Mouse (Mus musculus) left cerebral cortex, adult 9 months (tissue): Measurements from ENCODE around the gene Plxna2.

Source experiments
- DNase-seq, 2 experiments: peaks; one replicate each; pipeline ENCODE4 v3.0.0; 2022; ENCODE audit warnings: low spot score in 2 of 2

The Plxna2 gene

GRCm38 (mm10) chr1:194704171-194704855 is 86.3 kb downstream of the Plxna2 start:
- no peak for DNase-seq

- DNase-seq, result no peak
These were observed 88.5 kb downstream of the Plxna2 start for GRCm38 (mm10) chr1:194706566-194706965.

- DNase-seq, result no peak
These were observed 94.4 kb downstream of the Plxna2 start for GRCm38 (mm10) chr1:194712373-194712772.

GRCm38 (mm10) chr1:194714138-194715031 is 96.4 kb downstream of the Plxna2 start:
- DNase-seq, result no peak

DNA sequence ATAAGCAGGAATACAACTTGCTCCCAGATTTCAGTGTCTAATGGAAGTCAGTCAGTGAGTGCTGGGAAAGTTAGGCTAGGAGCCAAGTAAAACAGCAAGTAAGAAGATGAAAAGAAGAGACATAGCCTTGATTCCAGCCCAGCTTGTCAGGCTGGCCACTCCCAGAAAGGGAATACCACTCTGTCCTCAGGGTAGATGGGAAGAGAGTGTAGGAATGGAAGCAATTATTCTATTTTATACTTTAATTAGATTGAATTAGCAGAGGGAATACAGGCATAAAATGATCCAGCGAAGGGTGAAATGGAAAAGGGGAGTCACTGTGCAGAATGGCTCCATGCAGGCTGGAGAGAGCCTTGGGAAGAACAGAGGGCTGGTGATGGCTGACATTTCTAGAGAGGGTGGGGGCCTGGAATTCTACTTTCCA is 99.4 kb downstream of the Plxna2 start:
- no peak for DNase-seq

- no peak for DNase-seq
These were observed 102.4 kb downstream of the Plxna2 start for GRCm38 (mm10) chr1:194720406-194720805.

GRCm38 (mm10) chr1:194721260-194721659 is 103.2 kb downstream of the Plxna2 start:
- DNase-seq, result no peak

GRCm38 (mm10) chr1:194722329-194722728 is 104.3 kb downstream of the Plxna2 start:
- DNase-seq, result peak in 1 of 2 experiments; percentile 78

DNA sequence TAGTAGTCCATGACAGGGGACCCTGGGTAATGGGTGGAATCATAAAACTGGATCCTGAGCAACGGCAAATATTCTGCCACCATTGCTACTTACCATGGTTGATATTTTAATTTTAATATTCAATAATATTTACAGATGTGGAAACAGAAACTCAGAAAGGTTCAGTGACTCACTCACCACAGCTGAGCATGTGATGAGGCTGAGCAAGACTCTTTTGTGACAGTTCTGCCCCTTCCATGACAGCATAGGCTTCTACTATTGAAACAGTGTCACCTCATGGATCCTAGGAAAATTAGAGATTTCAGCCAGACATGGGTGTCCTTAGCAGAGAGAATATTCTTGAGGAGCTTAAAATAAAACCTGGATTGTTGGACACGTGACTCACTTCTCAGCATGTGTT is 116.8 kb downstream of the Plxna2 start:
- DNase-seq, result no peak

DNA sequence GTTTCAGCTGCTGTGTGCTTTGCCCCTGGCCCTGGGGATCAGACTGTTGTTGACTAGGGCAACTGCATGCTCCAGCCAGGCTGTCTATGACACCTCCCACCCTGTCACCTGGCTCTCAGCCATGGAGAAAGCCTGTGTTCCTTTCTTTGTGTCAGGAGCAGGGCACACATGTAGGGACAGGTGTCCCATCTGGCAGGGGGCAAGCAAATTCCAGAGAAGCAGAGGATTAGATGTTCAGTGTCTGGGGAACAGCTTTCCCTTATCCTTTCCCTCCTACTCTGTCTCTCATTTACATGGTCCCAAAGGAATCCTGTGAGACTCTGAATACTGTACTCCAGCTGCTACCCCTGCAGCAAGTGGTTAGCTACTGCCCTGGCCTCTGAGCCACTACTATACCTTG is 121.9 kb downstream of the Plxna2 start:
- DNase-seq, result no peak

GRCm38 (mm10) chr1:194742901-194743422 is 124.9 kb downstream of the Plxna2 start:
- DNase-seq, result peak in 1 of 2 experiments; percentile 26

DNA sequence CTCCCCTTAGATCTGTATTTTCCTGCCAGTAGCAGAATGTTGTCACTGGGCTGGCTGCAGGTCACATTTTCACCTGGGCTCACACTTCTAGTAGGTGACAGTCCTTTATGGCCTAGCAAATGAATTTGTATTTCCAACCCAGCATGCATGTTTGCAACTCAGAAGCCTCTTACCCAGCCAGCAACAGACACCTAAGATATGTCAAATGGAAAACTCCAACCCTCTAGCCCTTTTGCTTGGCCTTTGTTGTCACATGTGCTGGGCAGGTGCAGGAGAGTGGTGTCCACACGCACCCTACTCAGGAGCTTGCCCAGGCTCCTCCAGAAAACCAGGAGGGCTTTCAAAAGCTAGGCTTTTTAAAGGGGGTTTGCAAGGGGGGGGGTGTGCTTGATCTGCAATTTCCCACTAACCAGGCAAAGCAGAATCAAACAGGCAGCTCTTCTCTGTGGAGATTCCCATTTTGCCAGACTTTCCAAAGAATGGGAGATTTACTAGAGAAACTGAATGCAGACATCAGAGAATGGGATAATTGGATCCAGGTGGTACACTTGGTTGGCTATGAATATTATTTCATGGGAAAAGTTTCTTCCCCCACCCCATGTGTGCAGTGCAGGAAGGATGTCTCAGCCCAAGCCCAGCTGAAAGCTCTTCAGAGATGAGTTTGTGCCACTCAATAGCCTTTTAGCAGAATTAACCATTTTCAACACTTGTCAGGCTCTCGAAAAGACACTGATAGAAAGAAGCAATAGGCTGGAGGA is 127.3 kb downstream of the Plxna2 start:
- no peak for DNase-seq

DNA sequence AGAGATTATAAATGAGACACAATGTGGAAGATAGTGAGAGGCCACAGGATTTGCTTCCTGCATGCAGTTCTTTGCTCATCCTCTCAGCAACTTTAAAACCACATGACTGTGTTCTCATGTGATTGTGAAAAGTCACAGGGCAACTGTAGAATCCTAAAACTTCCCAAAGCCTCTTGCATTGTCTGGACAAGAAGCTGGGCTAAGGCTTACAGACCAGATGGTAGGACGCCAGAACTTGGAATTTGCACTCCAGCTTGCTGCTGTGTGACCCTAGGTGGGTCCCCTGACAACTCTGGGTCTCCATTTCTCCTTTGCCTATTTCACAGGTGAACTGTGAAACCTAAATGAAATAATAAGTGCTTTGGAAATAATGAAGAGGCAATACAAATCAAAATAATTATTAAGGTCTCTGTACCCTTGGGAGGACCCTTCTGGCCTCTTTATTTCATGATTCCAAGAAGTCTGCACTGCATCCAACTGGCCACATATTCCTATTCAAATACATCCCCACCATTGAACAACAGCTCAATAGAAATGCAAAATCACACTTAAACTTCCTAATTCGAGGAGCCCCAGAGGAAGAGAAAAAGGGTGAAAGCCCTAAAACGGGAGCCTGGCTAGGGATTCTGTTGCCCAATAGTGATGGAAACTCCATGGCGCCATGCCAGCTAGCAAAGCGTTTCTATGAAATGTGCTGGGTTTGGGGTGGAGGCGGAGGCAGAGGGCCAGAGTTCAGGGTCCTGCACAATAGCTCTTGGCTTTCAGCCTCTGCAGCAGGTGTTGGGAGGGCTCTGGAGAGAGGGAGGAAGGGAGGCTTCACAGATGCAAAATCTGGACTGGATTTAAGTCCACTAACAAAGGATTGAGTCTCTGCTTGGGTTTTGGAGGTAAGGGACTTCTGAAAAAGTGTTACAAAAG is 128.6 kb downstream of the Plxna2 start:
- DNase-seq, result peak in 1 of 2 experiments; percentile 58

DNA sequence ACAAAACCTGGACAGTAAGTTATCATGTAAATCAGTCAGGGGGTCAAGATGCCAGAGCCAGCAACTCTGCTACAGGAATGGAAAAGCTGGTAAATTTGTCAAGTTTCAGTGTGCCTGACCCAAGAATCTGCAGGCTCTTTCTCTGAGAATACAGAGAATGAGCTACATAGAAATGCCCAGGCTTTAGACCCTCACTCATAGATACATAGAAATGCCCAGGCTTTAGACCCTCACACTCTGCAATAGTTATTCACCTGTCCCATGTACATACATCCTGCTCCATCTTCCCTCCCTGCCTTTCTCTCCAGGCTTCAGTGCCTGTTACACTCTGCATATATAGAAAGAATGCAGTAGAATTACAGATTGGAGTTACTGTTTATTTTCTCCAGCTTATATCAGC is 129.2 kb downstream of the Plxna2 start:
- DNase-seq, result no peak

- DNase-seq, result peak in 1 of 2 experiments; percentile 49
These were observed 135.2 kb downstream of the Plxna2 start for GRCm38 (mm10) chr1:194753168-194753567.

GRCm38 (mm10) chr1:194756001-194756400 is 138.0 kb downstream of the Plxna2 start:
- no peak for DNase-seq

DNA sequence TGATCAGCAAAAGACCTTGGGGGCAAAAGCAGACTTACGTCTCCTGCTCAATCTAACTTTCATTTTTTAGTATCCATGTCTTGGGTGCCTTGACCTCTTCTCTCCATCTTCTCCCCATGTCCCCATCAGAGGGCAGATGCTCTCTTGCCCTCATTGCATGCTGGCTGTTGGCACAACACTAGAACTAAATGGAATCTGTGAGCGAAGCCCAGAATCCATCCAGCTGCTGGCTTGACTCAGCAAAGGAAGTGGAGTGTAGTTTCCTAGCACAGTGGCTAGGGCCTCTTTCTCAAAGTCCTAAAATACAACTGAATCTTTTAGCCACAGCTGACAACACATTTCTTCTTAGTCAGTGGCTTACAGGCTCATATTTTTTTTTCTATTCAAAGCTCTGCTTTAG is 138.4 kb downstream of the Plxna2 start:
- DNase-seq, result no peak

DNA sequence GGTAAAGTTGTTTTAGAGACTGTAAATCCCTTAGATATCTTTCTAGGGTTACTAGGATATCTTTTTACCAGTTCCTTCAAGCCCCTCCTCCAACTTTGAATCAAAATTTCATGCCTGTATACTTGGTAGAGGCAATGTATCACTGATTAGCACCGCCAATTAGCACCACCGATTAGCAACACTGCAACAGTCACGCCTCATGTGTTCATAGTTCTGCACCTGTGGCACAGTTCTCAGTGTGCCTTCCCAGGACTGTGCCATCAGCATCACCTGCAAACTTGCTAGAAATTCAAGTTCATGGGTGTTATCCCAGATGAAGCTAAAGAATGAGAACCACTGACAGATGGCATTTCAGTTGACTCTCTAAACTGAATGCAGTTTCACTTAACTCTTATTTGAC is 138.8 kb downstream of the Plxna2 start:
- DNase-seq, result no peak

DNA sequence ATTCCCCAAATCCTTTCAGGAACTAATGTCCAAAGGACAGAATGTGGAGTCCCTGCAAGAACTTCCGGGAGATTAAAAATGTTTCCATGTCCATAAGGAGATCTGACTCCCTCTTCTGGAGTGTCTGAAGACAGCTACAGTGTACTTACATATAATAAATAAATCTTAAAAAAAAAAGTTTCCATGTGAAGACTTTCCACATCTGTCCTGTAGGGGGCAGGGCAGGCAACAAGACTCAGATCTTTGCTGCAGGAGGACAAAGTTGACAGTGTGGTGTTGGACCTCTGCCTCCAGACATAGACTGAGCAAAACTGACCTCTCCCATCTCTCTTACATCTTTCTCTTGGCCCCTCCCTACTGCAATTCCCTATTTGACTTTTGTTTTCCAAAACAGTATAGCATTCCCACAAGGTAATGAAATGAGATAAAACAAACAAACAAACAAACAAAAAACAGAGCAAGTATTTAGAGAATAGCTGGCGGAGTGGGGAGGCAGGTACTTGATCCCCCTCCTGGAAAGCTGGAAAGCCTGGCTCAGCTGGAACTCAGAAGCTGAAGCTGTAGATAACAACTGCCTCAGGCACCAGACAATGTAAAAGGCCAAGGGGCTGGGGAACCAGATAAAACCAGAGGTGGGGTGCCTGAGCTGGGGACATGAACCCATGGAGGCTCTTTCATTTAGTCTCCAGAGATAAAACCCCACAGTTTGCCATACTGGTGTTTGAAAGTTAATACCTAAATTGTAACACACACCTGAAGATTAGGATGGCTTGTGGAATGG is 143.6 kb downstream of the Plxna2 start:
- DNase-seq, result no peak

- no peak for DNase-seq
These were observed 144.9 kb downstream of the Plxna2 start for GRCm38 (mm10) chr1:194762896-194763295.
